Mouse (Mus musculus): ENCODE data around the gene Ubp1. TPM values are rescaled to one million over a fixed set of nuclear protein-coding genes. Genes with fewer than 3 reads are reported as not detected.

The Ubp1 gene
- total and polyA plus RNA-seq, 3 experiments, result 42.0 to 73.4 (median 51.1) TPM

DNA sequence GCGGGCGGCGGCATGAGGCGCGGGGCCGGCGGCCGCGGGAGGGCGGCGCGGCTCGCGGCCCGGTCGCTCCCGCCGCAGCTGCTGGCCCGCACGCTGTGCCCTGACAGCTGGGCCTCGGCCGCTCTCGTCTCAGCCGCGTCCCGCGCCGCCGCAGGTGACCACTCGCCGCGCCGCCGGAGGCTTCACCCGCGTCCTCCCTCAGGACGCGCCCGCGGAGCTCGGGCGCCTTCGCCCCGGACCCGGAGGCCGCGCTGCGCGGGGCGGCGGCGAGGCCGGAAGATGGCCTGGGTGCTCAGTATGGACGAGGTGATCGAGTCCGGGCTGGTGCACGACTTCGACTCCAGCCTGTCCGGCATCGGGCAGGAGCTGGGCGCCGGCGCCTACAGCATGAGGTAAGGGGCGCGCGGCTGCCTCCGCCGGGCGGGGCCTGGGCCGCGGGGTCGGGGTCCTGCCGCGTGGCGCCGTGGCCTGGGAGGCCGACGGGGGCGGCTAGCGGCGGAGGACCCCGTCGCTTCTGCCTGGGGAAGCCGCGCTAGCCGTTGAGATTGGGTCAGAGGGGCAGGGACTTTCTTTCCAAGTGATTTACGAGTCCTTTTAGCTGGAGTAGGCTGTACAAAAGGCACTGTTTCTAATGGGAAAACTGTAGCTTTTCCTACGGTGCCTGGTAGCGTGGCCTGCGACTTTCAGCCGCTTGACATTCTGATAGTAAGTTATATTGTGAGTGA is 803 bp downstream of the Ubp1 start:
- TF ChIP-seq MXI1 (IDR thresholded peaks at IDR 0.05; ENCODE audit: low read depth, low read length) (peak; percentile 34; the same call in 1 of the 2 replicates), MAX (IDR thresholded peaks at IDR 0.05; ENCODE audit: low read length) (no peak)
- no peaks in the 10 kb centered on the region for H3K27me3 ChIP-seq (replicated peaks)
- peaks cover 51% of the 10 kb centered on the region for H3K79me2 ChIP-seq (replicated peaks; ENCODE audit: control insufficient read depth, extremely low read depth, insufficient read depth, poor library complexity, severe bottlenecking)
- H3K4me1 ChIP-seq (ENCODE audit: control insufficient read depth in 1 of 2, insufficient read depth in 2 of 2), result peaks cover 4 to 54% of the 10 kb centered on the region in 2 experiments; a peak in 2 of 4 replicates
- H3K27ac ChIP-seq (ENCODE audit: insufficient read depth, low read depth), result peak overlapping the region; percentile 9; the same call in 1 of the 2 replicates
- DNase-seq (ENCODE audit: extremely low read depth), result no peak
- H3K36me3 ChIP-seq (replicated peaks in 1 of 2; ENCODE audit: control insufficient read depth in 1 of 2, insufficient read depth in 1 of 2, low read length in 1 of 2), result peaks cover 0 to 11% of the 10 kb centered on the region in 2 experiments
- dilution Hi-C loops (cut with MboI; ENCODE audit: extremely low pct_ligation_motif_present, extremely low pct_unique_long_range_greater_than_20kb, low sequenced_read_pairs), result no loop called here
- H3K4me3 ChIP-seq (replicated peaks in 1 of 3; ENCODE audit: low read depth in 2 of 3, low read length in 2 of 3, poor library complexity in 1 of 3), result peak overlapping the region; percentile 86 to 96 (median 92)
- peak overlapping the region; percentile 90 for H3K9ac ChIP-seq (ENCODE audit: insufficient read depth, low read depth)
- H3K9me3 ChIP-seq (replicated peaks; ENCODE audit: low read length), result no peaks in the 10 kb centered on the region
- in situ Hi-C loops (cut with MboI; ENCODE audit: low pct_ligation_motif_present, low pct_unique_long_range_greater_than_20kb, low sequenced_read_pairs), result no loop called here
- H3K4me2 ChIP-seq (ENCODE audit: insufficient read depth, low read depth, poor library complexity, severe bottlenecking), result peak overlapping the region; percentile 93

DNA sequence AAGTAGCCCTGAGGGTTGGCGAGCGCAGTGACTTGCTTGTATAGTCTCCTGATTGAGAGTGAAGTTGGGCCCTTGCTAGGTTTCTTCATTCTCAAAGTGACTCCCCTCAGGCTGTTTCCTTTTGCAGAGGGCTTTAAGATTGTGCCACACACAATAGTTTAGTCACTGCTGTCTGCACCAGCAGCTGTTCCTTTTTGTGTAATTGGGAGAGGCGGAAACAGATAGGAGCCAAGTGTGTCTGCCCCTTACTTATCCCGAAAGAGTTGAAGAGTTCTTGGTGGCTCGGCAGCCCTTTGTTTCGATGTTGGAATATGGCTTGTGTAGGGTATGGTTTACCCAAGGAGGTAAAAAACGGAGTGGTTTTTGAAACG is 1.4 kb downstream of the Ubp1 start:
- TF ChIP-seq JUND (conservative IDR thresholded peaks at IDR 0.05; ENCODE audit: low read depth, low read length) (no peak), RCOR1 (conservative IDR thresholded peaks at IDR 0.05; ENCODE audit: low read depth, low read length) (no peak), ZMIZ1 (IDR thresholded peaks at IDR 0.05; ENCODE audit: low read depth, low read length) (no peak), ZC3H11A (IDR thresholded peaks at IDR 0.05; ENCODE audit: low read depth, low read length) (no peak), POLR2A (IDR thresholded peaks at IDR 0.05; ENCODE audit: low read depth, low read length) (no peak), ZKSCAN1 (IDR thresholded peaks at IDR 0.05; ENCODE audit: borderline replicate concordance, low read depth, low read length) (no peak), HCFC1 (IDR thresholded peaks at IDR 0.05; ENCODE audit: low read depth, low read length) (no peak), IRF4 (IDR thresholded peaks at IDR 0.05; ENCODE audit: low read depth, low read length) (no peak), SIN3A (IDR thresholded peaks at IDR 0.05; ENCODE audit: low read length) (no peak), E2F4 (IDR thresholded peaks at IDR 0.05; ENCODE audit: insufficient replicate concordance, low read depth, low read length) (no peak)
- DNase-seq (ENCODE audit: extremely low read depth), result no peak
- Histone ChIP-seq H3K4me3 (replicated peaks in 1 of 3; ENCODE audit: low read depth in 2 of 3, low read length in 2 of 3, poor library complexity in 1 of 3) (peak overlapping the region; percentile 86 to 96 (median 92)), H3K4me1 (ENCODE audit: control insufficient read depth in 1 of 2, insufficient read depth in 2 of 2) (peaks cover 4 to 57% of the 10 kb centered on the region in 2 experiments; a peak in 2 of 4 replicates), H3K4me2 (ENCODE audit: insufficient read depth, low read depth, poor library complexity, severe bottlenecking) (peak overlapping the region; percentile 93), H3K9ac (ENCODE audit: insufficient read depth, low read depth) (peak overlapping the region; percentile 90), H3K9me3 (replicated peaks; ENCODE audit: low read length) (no peaks in the 10 kb centered on the region), H3K36me3 (replicated peaks in 1 of 2; ENCODE audit: control insufficient read depth in 1 of 2, insufficient read depth in 1 of 2, low read length in 1 of 2) (peaks cover 0 to 14% of the 10 kb centered on the region in 2 experiments), H3K27ac (ENCODE audit: insufficient read depth, low read depth) (no peak overlapping the region), H3K79me2 (replicated peaks; ENCODE audit: control insufficient read depth, extremely low read depth, insufficient read depth, poor library complexity, severe bottlenecking) (peaks cover 55% of the 10 kb centered on the region), H3K27me3 (replicated peaks) (no peaks in the 10 kb centered on the region)
- dilution Hi-C loops (cut with MboI; ENCODE audit: extremely low pct_ligation_motif_present, extremely low pct_unique_long_range_greater_than_20kb, low sequenced_read_pairs) (no loop called here), in situ Hi-C loops (cut with MboI; ENCODE audit: low pct_ligation_motif_present, low pct_unique_long_range_greater_than_20kb, low sequenced_read_pairs) (no loop called here)

DNA sequence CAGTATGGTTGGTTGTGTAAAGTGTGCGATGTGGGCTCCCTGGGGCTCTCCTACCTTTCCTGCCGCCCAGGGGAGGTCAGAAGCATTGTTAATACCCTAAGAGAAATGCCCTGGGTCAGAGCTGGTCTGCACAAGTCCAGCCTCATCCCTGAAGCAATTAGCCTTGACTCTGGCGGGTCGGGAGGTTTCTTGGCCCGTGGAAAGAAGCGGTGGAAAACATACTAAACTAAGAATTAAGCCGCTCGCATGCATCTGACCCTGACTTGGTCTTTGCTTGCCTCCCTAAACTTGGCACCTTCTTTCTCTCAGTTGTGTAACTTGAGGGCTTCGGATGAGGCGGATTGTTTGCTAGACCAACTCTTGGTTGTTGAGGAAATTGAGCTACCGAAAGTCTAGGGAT is 1.8 kb downstream of the Ubp1 start:
- H3K9ac ChIP-seq (ENCODE audit: insufficient read depth, low read depth), result peak overlapping the region; percentile 90
- DNase-seq (ENCODE audit: extremely low read depth), result no peak
- dilution Hi-C loops (cut with MboI; ENCODE audit: extremely low pct_ligation_motif_present, extremely low pct_unique_long_range_greater_than_20kb, low sequenced_read_pairs) (no loop called here), in situ Hi-C loops (cut with MboI; ENCODE audit: low pct_ligation_motif_present, low pct_unique_long_range_greater_than_20kb, low sequenced_read_pairs) (no loop called here)
- H3K36me3 ChIP-seq (replicated peaks in 1 of 2; ENCODE audit: control insufficient read depth in 1 of 2, insufficient read depth in 1 of 2, low read length in 1 of 2), result peaks cover 0 to 17% of the 10 kb centered on the region in 2 experiments
- H3K4me1 ChIP-seq (ENCODE audit: control insufficient read depth in 1 of 2, insufficient read depth in 2 of 2), result peaks cover 4 to 57% of the 10 kb centered on the region in 2 experiments; a peak in 2 of 4 replicates
- no peaks in the 10 kb centered on the region for H3K9me3 ChIP-seq (replicated peaks; ENCODE audit: low read length)
- no peak overlapping the region for H3K27ac ChIP-seq (ENCODE audit: insufficient read depth, low read depth)
- TF ChIP-seq MXI1 (IDR thresholded peaks at IDR 0.05; ENCODE audit: low read depth, low read length), result 0 out of 2 replicates have a peak, but pooled peaks have one; percentile 26
- TF ChIP-seq ETS1 (conservative IDR thresholded peaks at IDR 0.05; ENCODE audit: low read depth, low read length), result no peak
- peaks cover 59% of the 10 kb centered on the region for H3K79me2 ChIP-seq (replicated peaks; ENCODE audit: control insufficient read depth, extremely low read depth, insufficient read depth, poor library complexity, severe bottlenecking)
- no peaks in the 10 kb centered on the region for H3K27me3 ChIP-seq (replicated peaks)
- H3K4me3 ChIP-seq (replicated peaks in 1 of 3; ENCODE audit: low read depth in 2 of 3, low read length in 2 of 3, poor library complexity in 1 of 3), result peak overlapping the region; percentile 86 to 96 (median 92)
- H3K4me2 ChIP-seq (ENCODE audit: insufficient read depth, low read depth, poor library complexity, severe bottlenecking), result peak overlapping the region; percentile 93

Measured in CH12.LX (cell line).